Mouse (Mus musculus): ENCODE results near the gene Gon7.

GRCm38 (mm10) chr12:102771601-102772000 lies 14.0 kb upstream of the Gon7 start:
- TF ChIP-seq CTCF (IDR thresholded peaks at IDR 0.05; ENCODE audit: borderline replicate concordance, insufficient read depth, low read depth, low read length) (no peak), POLR2A (IDR thresholded peaks at IDR 0.05; ENCODE audit: borderline replicate concordance, insufficient read depth, low read length) (no peak)
